Mouse (Mus musculus): ENCODE measurements at regions not wholly inside any gene's neighbourhood (a gene's known extent, or its start where the extent isn't known, plus 50 kb on each side); places are given as distances from the start of the nearest gene placed in this dataset.

DNA sequence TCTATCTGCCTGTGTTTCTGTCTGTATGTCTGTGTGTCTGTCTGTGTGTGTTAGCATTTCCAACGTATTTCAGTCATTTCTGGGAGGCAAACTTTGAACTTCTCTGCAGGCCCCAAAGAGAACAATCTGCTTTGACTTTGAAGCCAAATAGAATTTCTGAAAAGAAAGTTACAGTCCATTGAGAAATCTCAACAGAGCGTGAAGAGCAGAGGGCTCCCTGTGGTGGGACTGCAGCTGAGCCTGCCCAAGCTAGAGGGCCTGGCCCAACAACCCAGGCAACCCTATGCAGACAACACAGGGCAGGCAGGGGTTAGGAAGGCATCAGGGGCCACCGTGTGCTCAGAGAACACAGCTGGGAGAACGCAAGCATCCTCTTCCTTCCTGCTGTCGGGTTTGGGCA lies 143.7 kb downstream of the Ptpn20 start:
- Histone ChIP-seq H3K4me3 (ENCODE audit: low read depth, low read length) (no peak overlapping the region), H3K4me1 (replicated peaks; ENCODE audit: control insufficient read depth, insufficient read depth, low read length) (no peaks in the 10 kb centered on the region), H3K27me3 (replicated peaks; ENCODE audit: control insufficient read depth, insufficient read depth, low read length) (no peaks in the 10 kb centered on the region), H3K9me3 (ENCODE audit: control insufficient read depth) (no peaks in the 10 kb centered on the region), H3K27ac (ENCODE audit: low read depth, low read length) (no peak overlapping the region), H3K9ac (ENCODE audit: low read depth, low read length) (no peak overlapping the region), H3K4me2 (replicated peaks; ENCODE audit: low read depth) (no peak overlapping the region), H3K36me3 (ENCODE audit: control insufficient read depth, insufficient read depth) (no peaks in the 10 kb centered on the region)
- no peak for TF ChIP-seq CTCF (IDR thresholded peaks at IDR 0.05; ENCODE audit: low read depth)
- WGBS, result 61% methylated on average over 5 of the region's 5 CpGs
- ATAC-seq, result no peak

DNA sequence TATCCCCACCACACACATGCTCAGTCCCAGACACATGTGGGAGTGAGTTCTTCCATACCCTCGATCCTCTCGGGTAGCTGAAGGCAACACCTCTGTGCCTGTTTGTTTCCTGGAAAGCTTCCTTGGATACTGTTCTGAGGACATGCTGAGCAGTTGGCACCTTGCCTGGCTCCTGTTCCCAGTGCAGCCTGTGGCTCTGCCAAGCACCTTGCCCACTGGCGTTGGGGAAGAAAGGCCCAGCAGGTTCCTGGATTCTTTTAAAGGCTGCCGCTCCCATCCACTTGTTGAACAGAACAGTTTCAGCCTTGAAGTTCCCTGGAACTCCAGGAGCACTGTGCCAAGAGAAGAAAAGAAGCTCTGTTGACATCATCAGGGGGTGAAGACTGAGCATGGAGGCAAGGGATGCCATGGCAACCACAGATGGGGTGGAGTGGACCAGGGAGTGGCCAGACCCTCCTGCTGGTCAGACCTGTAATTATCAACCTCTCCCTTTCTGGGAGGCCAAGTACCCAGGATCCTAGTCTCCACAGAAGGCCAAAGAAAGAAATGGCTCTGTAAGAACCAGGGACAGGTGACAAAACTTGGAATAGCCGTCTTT lies 145.5 kb downstream of the Ptpn20 start:
- Histone ChIP-seq H3K36me3 (ENCODE audit: control insufficient read depth, insufficient read depth) (no peaks in the 10 kb centered on the region), H3K4me2 (replicated peaks; ENCODE audit: low read depth) (no peak overlapping the region), H3K27me3 (replicated peaks; ENCODE audit: control insufficient read depth, insufficient read depth, low read length) (no peaks in the 10 kb centered on the region), H3K9ac (ENCODE audit: low read depth, low read length) (no peak overlapping the region), H3K9me3 (ENCODE audit: control insufficient read depth) (no peaks in the 10 kb centered on the region), H3K27ac (ENCODE audit: low read depth, low read length) (no peak overlapping the region), H3K4me3 (ENCODE audit: low read depth, low read length) (no peak overlapping the region), H3K4me1 (replicated peaks; ENCODE audit: control insufficient read depth, insufficient read depth, low read length) (no peaks in the 10 kb centered on the region)
- no peak for ATAC-seq
- WGBS, result 84% methylated on average over 5 of the region's 5 CpGs
- TF ChIP-seq CTCF (IDR thresholded peaks at IDR 0.05; ENCODE audit: low read depth), result no peak

DNA sequence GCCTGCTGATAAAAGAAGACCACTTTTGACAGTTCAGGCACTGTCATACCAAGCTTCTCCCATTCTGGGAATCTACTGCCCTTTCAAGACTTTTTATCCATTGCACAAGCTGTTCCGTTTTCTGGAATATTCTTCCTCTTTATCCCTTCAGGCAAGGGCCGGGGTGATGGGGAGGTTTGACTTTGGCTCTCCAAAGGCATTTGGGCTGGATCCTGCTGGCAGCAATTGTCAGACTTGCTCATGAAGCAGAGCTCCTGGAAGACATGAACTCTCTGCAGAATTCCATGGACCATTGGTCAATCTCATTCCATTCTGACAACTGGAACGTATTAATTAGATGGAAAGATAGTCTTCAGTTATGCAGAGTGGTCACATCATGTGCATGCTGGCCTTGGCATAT lies 146.6 kb downstream of the Ptpn20 start:
- H3K9ac ChIP-seq (ENCODE audit: low read depth, low read length), result no peak overlapping the region
- H3K9me3 ChIP-seq (ENCODE audit: control insufficient read depth), result no peaks in the 10 kb centered on the region
- H3K36me3 ChIP-seq (ENCODE audit: control insufficient read depth, insufficient read depth), result no peaks in the 10 kb centered on the region
- H3K4me2 ChIP-seq (replicated peaks; ENCODE audit: low read depth), result no peak overlapping the region
- no peaks in the 10 kb centered on the region for H3K4me1 ChIP-seq (replicated peaks; ENCODE audit: control insufficient read depth, insufficient read depth, low read length)
- ATAC-seq, result no peak
- H3K27ac ChIP-seq (ENCODE audit: low read depth, low read length), result no peak overlapping the region
- no peak overlapping the region for H3K4me3 ChIP-seq (ENCODE audit: low read depth, low read length)
- TF ChIP-seq CTCF (IDR thresholded peaks at IDR 0.05; ENCODE audit: low read depth), result no peak
- H3K27me3 ChIP-seq (replicated peaks; ENCODE audit: control insufficient read depth, insufficient read depth, low read length), result no peaks in the 10 kb centered on the region
- WGBS, result 83% methylated on average over 3 of the region's 3 CpGs

DNA sequence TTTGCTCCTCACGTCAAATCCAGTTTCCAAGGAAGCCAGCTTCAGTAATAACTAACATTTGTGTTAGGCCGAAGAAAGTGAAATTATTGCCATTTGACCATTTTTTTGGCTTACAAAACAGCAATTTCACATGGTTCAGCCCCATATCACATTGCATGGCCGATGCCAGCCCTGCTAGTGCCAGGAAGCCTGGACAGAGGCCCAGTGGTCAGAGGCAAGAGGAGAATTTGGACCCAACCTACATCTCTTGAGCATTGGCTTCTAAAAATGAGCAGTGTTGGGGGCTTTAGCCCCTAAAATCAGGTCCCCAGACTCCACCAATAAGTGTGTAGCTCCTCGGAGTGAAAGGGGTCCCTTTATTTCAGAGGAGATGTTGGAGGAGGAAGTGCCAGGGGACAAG lies 157.2 kb downstream of the Ptpn20 start:
- Histone ChIP-seq H3K27ac (ENCODE audit: low read depth, low read length) (no peak overlapping the region), H3K4me2 (replicated peaks; ENCODE audit: low read depth) (no peak overlapping the region), H3K36me3 (ENCODE audit: control insufficient read depth, insufficient read depth) (no peaks in the 10 kb centered on the region), H3K27me3 (replicated peaks; ENCODE audit: control insufficient read depth, insufficient read depth, low read length) (no peaks in the 10 kb centered on the region), H3K4me1 (replicated peaks; ENCODE audit: control insufficient read depth, insufficient read depth, low read length) (no peaks in the 10 kb centered on the region), H3K4me3 (ENCODE audit: low read depth, low read length) (no peak overlapping the region), H3K9ac (ENCODE audit: low read depth, low read length) (no peak overlapping the region), H3K9me3 (ENCODE audit: control insufficient read depth) (no peaks in the 10 kb centered on the region)
- 86% methylated on average over 4 of the region's 4 CpGs for WGBS
- TF ChIP-seq CTCF (IDR thresholded peaks at IDR 0.05; ENCODE audit: low read depth), result no peak
- no peak for ATAC-seq

DNA sequence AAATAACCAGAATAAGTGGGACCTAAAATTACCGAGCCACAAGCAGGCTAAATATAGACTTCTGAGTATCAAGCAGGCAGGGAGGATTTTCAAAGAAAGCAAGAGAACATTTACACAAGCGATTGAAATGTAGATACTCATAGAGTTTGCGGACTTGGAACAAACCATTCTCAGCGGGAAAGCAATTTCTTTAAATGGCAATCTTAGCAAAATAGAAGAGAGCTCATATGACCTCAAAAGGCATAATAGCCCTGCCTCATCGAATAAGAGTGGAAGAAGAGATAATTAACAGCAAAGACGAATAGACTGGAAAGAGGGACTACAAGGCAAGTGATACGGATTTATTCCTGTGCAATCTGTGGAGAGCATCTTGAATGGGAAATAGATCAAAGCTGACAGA lies 163.7 kb upstream of the Gdf10 start:
- WGBS, result 55% methylated on average over 7 of the region's 7 CpGs
- Histone ChIP-seq H3K27ac (ENCODE audit: low read depth, low read length) (no peak overlapping the region), H3K9me3 (ENCODE audit: control insufficient read depth) (no peaks in the 10 kb centered on the region), H3K4me2 (replicated peaks; ENCODE audit: low read depth) (no peak overlapping the region), H3K4me3 (ENCODE audit: low read depth, low read length) (no peak overlapping the region), H3K4me1 (replicated peaks; ENCODE audit: control insufficient read depth, insufficient read depth, low read length) (no peaks in the 10 kb centered on the region), H3K36me3 (ENCODE audit: control insufficient read depth, insufficient read depth) (no peaks in the 10 kb centered on the region), H3K9ac (ENCODE audit: low read depth, low read length) (no peak overlapping the region), H3K27me3 (replicated peaks; ENCODE audit: control insufficient read depth, insufficient read depth, low read length) (no peaks in the 10 kb centered on the region)
- no peak for ATAC-seq
- no peak for TF ChIP-seq CTCF (IDR thresholded peaks at IDR 0.05; ENCODE audit: low read depth)

DNA sequence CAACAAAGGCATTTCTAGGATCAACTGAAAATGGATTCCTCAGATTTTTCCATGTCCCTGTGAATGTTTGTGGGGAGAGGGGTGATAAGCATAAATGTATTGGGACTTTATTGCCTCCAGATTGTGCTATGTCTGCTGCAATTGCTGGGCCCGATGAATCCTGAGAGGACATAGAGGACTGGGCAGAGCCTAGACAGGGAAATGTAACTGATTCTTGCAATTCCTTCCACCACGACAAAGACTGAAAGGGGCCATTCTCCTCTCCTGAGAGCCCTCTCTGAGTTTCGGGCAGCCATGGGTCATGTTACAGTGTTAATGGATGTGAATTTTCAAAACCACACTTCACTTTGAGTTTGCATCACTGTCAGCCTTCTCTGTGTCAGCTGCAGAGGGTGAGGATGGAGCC lies 159.7 kb upstream of the Gdf10 start:
- WGBS, result 64% methylated on average over 3 of the region's 3 CpGs
- H3K27ac ChIP-seq (ENCODE audit: low read depth, low read length), result no peak overlapping the region
- H3K4me3 ChIP-seq (ENCODE audit: low read depth, low read length), result no peak overlapping the region
- no peak for TF ChIP-seq CTCF (IDR thresholded peaks at IDR 0.05; ENCODE audit: low read depth)
- no peaks in the 10 kb centered on the region for H3K9me3 ChIP-seq (ENCODE audit: control insufficient read depth)
- H3K4me2 ChIP-seq (replicated peaks; ENCODE audit: low read depth), result no peak overlapping the region
- H3K36me3 ChIP-seq (ENCODE audit: control insufficient read depth, insufficient read depth), result no peaks in the 10 kb centered on the region
- H3K27me3 ChIP-seq (replicated peaks; ENCODE audit: control insufficient read depth, insufficient read depth, low read length), result no peaks in the 10 kb centered on the region
- ATAC-seq, result no peak
- H3K9ac ChIP-seq (ENCODE audit: low read depth, low read length), result no peak overlapping the region
- no peaks in the 10 kb centered on the region for H3K4me1 ChIP-seq (replicated peaks; ENCODE audit: control insufficient read depth, insufficient read depth, low read length)

DNA sequence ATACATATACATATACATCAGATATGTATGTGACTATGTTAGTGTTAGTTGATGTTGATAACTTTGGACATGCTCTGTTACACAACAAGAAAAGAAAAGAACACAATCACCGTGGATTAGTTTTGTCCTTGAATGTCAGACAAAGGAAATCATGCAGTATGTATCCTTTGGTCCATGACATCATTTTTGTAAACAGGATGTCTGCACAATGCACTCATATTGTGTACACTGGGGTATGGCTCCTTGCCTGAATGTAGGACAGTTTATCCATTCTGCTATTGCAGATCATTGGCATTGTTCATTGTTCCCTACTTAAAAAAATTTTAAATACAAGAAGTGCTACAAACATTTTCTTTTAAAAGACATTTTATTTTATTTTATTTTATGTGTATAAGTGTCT lies 157.6 kb upstream of the Gdf10 start:
- Histone ChIP-seq H3K36me3 (ENCODE audit: control insufficient read depth, insufficient read depth) (no peaks in the 10 kb centered on the region), H3K9me3 (ENCODE audit: control insufficient read depth) (no peaks in the 10 kb centered on the region), H3K9ac (ENCODE audit: low read depth, low read length) (no peak overlapping the region), H3K27ac (ENCODE audit: low read depth, low read length) (no peak overlapping the region), H3K27me3 (replicated peaks; ENCODE audit: control insufficient read depth, insufficient read depth, low read length) (no peaks in the 10 kb centered on the region), H3K4me3 (ENCODE audit: low read depth, low read length) (no peak overlapping the region), H3K4me2 (replicated peaks; ENCODE audit: low read depth) (no peak overlapping the region), H3K4me1 (replicated peaks; ENCODE audit: control insufficient read depth, insufficient read depth, low read length) (no peaks in the 10 kb centered on the region)
- no peak for ATAC-seq
- no peak for TF ChIP-seq CTCF (IDR thresholded peaks at IDR 0.05; ENCODE audit: low read depth)
- WGBS, result 51% methylated on average over 1 of the region's 1 CpGs
